Mouse (Mus musculus): ENCODE data around the gene Ccdc47. TPM values are rescaled to one million over a fixed set of nuclear protein-coding genes. Genes with fewer than 3 reads are reported as not detected.
"Not testable (repeated sequence)": the region's sequence is repeated elsewhere in the genome, so short reads cannot be mapped to it uniquely, and the experiment has no call there.

The Ccdc47 gene
- 10 to 100 TPM; 92.6 to 96.6 TPM for polyA plus RNA-seq (2017; shearing (Covaris generic))

- peak; percentile 90 for ATAC-seq
Observed at GRCm38 (mm10) chr11:106215927-106216729, at the start of gene Ccdc47. TSS of gene Ccdc47 (minus strand) at chr11:106216344.

- ATAC-seq, result no peak
Observed at GRCm38 (mm10) chr11:106265570-106265969, 49.4 kb upstream of the Ccdc47 start.

GRCm38 (mm10) chr11:106264988-106265387, 48.8 kb upstream of the Ccdc47 start:
- ATAC-seq, result no peak

- ATAC-seq, result no peak
Observed at GRCm38 (mm10) chr11:106263963-106264362, 47.8 kb upstream of the Ccdc47 start.

- no peak for ATAC-seq
Observed at GRCm38 (mm10) chr11:106260826-106261450, 44.8 kb upstream of the Ccdc47 start.

GRCm38 (mm10) chr11:106256775-106257174, 40.6 kb upstream of the Ccdc47 start:
- no peak for ATAC-seq

GRCm38 (mm10) chr11:106255685-106256451, 39.7 kb upstream of the Ccdc47 start, which contains the start of the genes Ftsj3 and Psmc5:
TSS of gene Ftsj3 (minus strand) at chr11:106256079.
TSS of gene Psmc5 (plus strand) at chr11:106256154.
- peak; percentile 94 for ATAC-seq

- ATAC-seq, result no peak
Observed at GRCm38 (mm10) chr11:106255174-106255573, 39.0 kb upstream of the Ccdc47 start.

GRCm38 (mm10) chr11:106254767-106255166, 38.6 kb upstream of the Ccdc47 start:
- ATAC-seq, result no peak

- no peak for ATAC-seq
Observed at GRCm38 (mm10) chr11:106249326-106249725, 33.2 kb upstream of the Ccdc47 start.

GRCm38 (mm10) chr11:106246834-106247233, 30.7 kb upstream of the Ccdc47 start:
- ATAC-seq, result no peak

GRCm38 (mm10) chr11:106233978-106234377, 17.8 kb upstream of the Ccdc47 start:
- not testable (repeated sequence) for ATAC-seq

- ATAC-seq, result no peak
Observed at GRCm38 (mm10) chr11:106220603-106221002, 4.5 kb upstream of the Ccdc47 start.

GRCm38 (mm10) chr11:106216730-106217490, 766 bp upstream of the Ccdc47 start, which contains the start of gene Ddx42:
TSS of gene Ddx42 (plus strand) at chr11:106216926.
- peak; percentile 68 for ATAC-seq

- no peak for ATAC-seq
Observed at GRCm38 (mm10) chr11:106215450-106215859, 689 bp downstream of the Ccdc47 start.

- no peak for ATAC-seq
Observed at GRCm38 (mm10) chr11:106214856-106215255, 1.3 kb downstream of the Ccdc47 start.

- no peak for ATAC-seq
Observed at GRCm38 (mm10) chr11:106212771-106213170, 3.4 kb downstream of the Ccdc47 start.

GRCm38 (mm10) chr11:106202123-106202465, 14.1 kb downstream of the Ccdc47 start, which contains the start of gene Strada:
TSS of gene Strada (minus strand) at chr11:106202168.
- ATAC-seq, result peak; percentile 70

GRCm38 (mm10) chr11:106201337-106202122, 14.6 kb downstream of the Ccdc47 start:
- ATAC-seq, result peak; percentile 58

- ATAC-seq, result peak; percentile 50
Observed at GRCm38 (mm10) chr11:106200756-106201155, 15.4 kb downstream of the Ccdc47 start.

- ATAC-seq, result not testable (repeated sequence)
Observed at GRCm38 (mm10) chr11:106199997-106200396, 16.1 kb downstream of the Ccdc47 start.

Data from CD4-positive, CD25-positive, alpha-beta regulatory T cell, adult 4 months (primary cell).